Mouse (Mus musculus) left cerebral cortex, adult 18-20 months (tissue): ENCODE data around the gene Chuk. TPM values are rescaled to one million over a fixed set of nuclear protein-coding genes. Genes with fewer than 3 reads are reported as not detected.

Experiments used
- DNase-seq, 2 experiments: peaks; one replicate each; pipeline ENCODE4 v3.0.0; 2021 to 2022; ENCODE audit warnings: low spot score in 2 of 2, mixed read lengths in 1 of 2
- total RNA-seq, 2 experiments: library from RNA; stranded (reverse); gene quantifications; 2 replicates each; pipeline ENCODE4 v1.2.3; 2021

Chuk gene
- total RNA-seq, 2 experiments from 2014 or later = 46.0 to 46.9 TPM

- DNase-seq = no peak
Measured at GRCm38 (mm10) chr19:44108996-44109395, 1.7 kb upstream of the Chuk start.

- DNase-seq = no peak
Measured at GRCm38 (mm10) chr19:44107661-44108521, 611 bp upstream of the Chuk start.

- DNase-seq = no peak
Measured at GRCm38 (mm10) chr19:44104393-44104792, 2.9 kb downstream of the Chuk start.

- no peak for DNase-seq
Measured at GRCm38 (mm10) chr19:44103001-44103400, 4.3 kb downstream of the Chuk start.

GRCm38 (mm10) chr19:44100840-44101239 lies 6.4 kb downstream of the Chuk start:
- DNase-seq = no peak

DNA sequence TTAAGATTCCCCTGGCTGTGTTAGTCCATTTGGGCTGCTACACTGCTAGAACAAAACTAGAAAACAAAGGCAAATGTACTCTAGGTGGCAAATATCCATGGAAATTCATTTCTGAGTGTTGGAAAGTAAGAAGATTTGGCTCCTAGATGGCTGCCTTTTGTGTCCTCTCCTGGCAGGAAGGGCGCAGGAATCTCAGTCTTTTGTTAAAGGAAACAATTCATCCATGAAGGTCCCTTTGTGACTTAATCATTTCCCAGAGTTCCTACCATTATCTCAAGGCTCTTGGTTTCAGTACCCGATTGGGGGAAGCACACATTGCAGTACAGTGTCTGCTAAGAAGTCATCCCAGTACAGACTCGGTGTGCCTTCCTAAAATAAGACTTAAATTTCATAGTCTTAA lies 21.0 kb downstream of the Chuk start:
- no peak for DNase-seq

DNA sequence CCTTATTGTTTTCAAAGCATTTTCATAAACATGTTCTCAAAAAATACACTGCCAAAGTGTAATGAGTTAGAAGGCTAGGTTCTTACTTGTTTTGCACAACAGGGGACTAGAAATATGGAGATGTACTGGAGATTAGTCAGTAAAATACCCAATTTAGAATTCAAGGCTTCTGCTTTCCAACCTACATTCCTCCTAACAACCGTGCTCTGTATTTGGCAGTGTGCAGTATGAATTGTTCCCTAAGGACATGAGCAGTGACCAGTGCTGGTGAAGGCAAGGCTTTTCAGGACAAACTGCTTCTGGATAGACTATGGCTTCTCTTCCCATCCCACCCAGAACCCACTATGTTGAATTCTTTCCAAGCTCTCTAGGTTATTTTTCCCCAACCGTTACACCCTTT lies 26.4 kb downstream of the Chuk start:
- DNase-seq = no peak

GRCm38 (mm10) chr19:44080023-44080422 lies 27.3 kb downstream of the Chuk start:
- no peak for DNase-seq

DNA sequence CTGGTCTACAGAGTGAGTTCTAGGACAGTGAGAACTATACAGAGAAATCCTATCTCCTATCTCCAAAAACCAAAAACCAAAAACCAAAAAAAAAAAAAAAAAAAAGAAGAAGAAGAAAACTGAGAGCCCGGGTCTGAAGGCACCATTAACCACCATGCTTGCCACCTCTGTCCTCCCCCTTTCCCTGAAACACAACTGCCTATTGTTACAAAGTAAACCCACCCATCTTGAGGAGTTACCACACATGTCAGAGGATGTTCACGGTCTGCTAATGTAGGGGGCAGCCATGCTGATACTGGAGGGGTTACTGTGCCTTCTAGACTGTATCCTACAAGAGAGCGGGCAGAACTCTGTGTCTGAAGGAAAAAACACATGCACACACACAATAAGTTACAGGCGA lies 30.3 kb downstream of the Chuk start:
- DNase-seq = no peak

DNA sequence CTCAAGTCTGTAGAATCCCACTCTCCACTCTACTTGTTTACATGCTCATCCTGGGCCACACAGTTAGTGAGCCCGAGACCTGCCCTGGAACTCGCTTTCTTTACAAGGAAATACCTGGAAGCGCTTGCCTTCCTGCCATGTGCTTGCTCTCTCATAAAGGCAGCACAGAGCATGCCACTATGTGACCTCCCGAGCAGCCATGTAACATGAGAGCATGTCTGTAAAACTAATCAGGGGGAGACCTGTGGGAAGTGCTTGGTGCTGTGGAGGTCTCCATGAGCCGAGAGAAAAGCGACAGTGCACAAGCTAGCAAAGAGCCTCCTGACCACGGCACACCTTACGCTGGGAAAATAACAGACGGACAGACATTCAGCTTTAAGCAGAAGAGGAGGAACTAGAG lies 30.8 kb downstream of the Chuk start:
- no peak for DNase-seq

- no peak for DNase-seq
Measured at GRCm38 (mm10) chr19:44074986-44075385, 32.3 kb downstream of the Chuk start.

DNA sequence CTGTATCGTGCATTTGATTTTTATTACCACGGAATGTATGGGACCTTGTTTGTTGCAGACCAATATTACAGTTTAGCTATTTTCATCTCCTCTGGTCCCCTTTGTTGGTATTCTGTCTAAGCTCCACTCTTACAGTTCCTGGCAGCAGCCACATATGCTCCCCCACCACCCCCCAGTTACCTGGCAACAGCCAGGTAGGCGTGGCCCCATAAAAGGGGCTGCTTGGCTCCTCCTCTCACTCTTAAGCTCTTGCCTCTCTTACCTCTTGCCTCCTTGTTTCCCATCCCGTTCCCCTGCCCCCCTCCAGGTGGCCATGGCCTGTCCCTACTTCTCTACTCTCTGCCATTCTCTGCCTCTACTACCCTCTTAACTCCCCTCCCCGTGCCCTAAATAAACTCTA lies 36.1 kb downstream of the Chuk start:
- no peak for DNase-seq

DNA sequence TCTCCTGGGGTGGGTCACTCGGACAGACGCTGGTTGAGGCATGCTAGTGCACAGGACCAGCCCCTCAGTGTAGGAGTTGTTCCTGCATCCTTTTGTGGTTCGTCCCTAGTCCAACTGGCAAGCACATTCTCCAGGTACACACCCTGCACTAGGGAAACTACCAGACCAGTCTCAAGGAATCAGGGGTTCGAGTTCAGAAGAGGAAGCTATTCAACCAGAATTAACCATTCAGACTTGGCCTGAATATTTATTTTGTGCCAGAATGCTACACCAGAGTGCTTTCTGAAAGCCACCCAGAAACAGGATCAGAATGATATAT lies 37.4 kb downstream of the Chuk start:
- DNase-seq = no peak

- peak; percentile 91 to 93 for DNase-seq
Measured at GRCm38 (mm10) chr19:44069121-44069913, 38.0 kb downstream of the Chuk start, which contains the start of gene Erlin1. TSS of gene Erlin1 (minus strand) at chr19:44069785.

DNA sequence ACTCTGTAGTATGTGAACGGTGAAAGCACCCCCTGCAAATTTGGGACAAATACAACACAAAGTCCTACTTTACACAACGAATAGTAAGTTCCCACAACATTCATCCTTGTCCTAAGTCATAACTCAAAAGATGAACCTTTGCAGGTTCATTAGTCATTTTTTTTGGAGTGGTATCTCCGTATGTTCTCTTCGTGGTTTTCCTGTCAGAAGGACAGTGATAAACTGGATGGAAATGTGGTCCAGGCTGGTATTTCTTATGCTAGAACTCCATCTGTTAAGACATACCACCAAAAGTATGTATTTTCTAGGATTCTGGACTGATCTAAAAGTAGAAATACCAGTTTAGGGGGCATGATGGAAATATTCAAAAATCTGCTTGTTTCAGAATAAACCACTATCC lies 39.0 kb downstream of the Chuk start:
- no peak for DNase-seq

DNA sequence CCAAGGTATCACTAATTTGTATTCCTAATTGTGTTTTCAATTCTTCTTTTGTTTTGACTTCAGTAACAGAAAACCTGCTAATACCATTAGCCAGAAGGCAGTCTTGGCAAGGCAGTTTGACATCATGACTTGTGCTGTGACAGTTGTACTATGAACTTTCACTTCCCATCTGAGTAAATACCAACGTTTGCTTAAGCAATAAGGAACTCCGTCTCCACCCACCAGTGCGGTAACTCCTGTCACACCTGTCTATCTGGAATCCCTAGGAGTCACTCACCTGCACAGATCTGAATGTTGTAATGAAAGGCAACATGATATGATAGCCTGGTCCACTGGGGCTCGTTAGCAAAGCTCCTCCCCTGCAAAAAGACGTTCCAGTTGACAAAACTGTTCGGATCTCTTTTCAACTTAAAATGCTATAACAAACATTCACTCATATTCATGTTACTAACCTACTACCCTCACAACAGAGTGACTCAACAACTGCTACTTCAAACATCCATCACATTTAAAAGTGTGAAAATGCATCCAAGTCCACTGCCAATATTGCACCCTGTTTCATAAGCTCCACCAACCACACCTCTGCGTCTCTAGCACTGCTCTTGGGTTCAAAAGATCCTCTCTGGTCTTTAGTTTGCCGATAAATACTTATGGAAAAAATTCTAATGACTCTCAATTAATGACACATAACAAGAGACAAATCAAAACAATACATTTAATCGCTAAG lies 39.8 kb downstream of the Chuk start:
- DNase-seq = no peak

DNA sequence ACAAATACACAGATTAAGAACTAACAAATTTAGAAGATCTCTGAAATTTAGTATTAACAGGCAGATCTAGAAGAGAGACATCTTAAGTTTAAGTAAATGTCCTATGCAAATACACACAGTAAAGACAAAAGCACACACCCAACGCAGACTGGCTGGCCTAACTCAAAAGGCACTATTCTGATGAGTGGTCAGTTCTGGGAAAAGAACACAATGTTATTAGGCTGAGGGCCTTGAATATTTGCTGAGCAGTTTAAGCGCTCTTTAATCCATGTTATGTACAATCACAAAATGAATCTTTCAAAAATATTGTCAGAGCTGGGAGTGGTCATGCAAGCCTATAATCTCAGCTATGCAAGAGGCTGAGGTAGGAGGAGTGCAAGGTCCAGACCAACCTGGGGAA lies 42.5 kb downstream of the Chuk start:
- DNase-seq = no peak

DNA sequence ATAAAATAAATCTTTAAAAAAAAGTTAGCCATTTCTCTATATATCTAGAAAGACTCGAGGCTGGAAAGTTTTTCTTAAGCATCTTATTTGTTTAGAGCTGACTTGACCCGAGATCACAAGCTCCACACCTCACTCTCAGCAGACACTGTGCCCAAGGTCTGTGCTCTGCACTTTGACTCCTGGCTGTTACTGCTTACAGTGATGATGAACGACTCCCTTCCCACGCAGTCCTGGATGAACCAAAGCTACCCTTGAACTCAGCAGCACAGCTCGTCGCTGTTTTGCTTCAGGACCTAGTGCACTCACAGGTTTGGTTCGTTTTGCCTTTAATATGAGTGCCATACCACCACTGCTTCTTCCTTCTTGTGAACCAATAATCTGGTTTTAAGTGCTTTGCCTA lies 43.5 kb downstream of the Chuk start:
- no peak for DNase-seq

- DNase-seq = no peak
Measured at GRCm38 (mm10) chr19:44060226-44060625, 47.1 kb downstream of the Chuk start.

- no peak for DNase-seq
Measured at GRCm38 (mm10) chr19:44055173-44055826, 52.0 kb downstream of the Chuk start.

DNA sequence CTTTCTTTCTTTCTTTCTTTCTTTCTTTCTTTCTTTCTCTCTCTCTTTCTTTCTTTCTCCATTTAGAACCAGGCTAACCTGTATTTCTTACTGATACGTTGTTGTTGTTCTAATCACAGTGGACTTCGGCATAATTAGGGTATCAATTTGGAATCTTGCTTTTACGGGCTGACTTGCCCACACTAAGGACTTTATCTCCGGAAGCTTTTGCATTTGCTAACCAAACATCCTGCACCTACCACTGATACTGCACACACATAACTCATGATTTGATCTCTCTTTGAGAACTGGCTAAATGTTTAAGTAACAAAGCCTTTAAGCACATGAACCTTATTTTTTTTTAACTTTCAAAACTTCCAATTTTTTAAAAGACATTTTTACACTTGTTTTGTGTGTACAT lies 56.9 kb downstream of the Chuk start:
- DNase-seq = no peak
